ENCODE assay signal across 23 mouse cellular contexts in genomic region chr19:31136316-31136715, GRCm38 (mm10). TPM values are rescaled to one million over a fixed set of nuclear protein-coding genes. Genes with fewer than 3 reads are reported as not detected.
DNase-seq lines count a peak whose midpoint lies in the region; ATAC-seq and TF ChIP-seq lines count a peak whose summit lies in the region.
"Had no signal": no experiment of that assay in that cellular context is flagged by ENCODE, and none has a peak within 500 bp of the region (broad histone marks: within the 10 kb centered on the region; RNA-seq: fewer than 3 reads in every experiment).

No protein-coding gene starts in this region.

- no peak for TF ChIP-seq POLR2A in brain, embryonic 14.5 days (IDR thresholded peaks at IDR 0.05; ENCODE audit: borderline replicate concordance, extremely low read depth, insufficient read depth, insufficient read length, poor library complexity, severe bottlenecking)

- no peak overlapping the region for H3K4me3 ChIP-seq in embryonic facial prominence, embryonic 14.5 days (ENCODE audit: low read depth, low read length)
- H3K4me3 ChIP-seq in embryonic facial prominence, embryonic 10.5 days = no peak overlapping the region
- H3K4me3 ChIP-seq in midbrain, embryonic 10.5 days = no peak overlapping the region
- no peak overlapping the region for H3K4me3 ChIP-seq in midbrain, embryonic 16.5 days (ENCODE audit: low read depth, low read length)
- H3K4me3 ChIP-seq: embryonic facial prominence, embryonic 13.5 days; erythroblast, embryonic 14.5 days; forebrain, embryonic 10.5 days; heart, embryonic 10.5 days had no signal

- no peak for TF ChIP-seq CTCF in brain, embryonic 14.5 days (IDR thresholded peaks at IDR 0.05; ENCODE audit: borderline replicate concordance, extremely low read depth, insufficient read depth, insufficient read length)

- no peak overlapping the region for H3K4me2 ChIP-seq in embryonic facial prominence, embryonic 14.5 days (ENCODE audit: low read depth, low read length)
- H3K4me2 ChIP-seq in midbrain, embryonic 16.5 days (ENCODE audit: low read length) = no peak overlapping the region
- H3K4me2 ChIP-seq: embryonic facial prominence, embryonic 13.5 days; hindbrain, embryonic 14.5 days had no signal

- no peak overlapping the region for H3K27ac ChIP-seq in embryonic facial prominence, embryonic 14.5 days (replicated peaks; ENCODE audit: low read depth, low read length)
- H3K27ac ChIP-seq in embryonic facial prominence, embryonic 10.5 days (replicated peaks) = no peak overlapping the region
- H3K27ac ChIP-seq in midbrain, embryonic 10.5 days (replicated peaks) = no peak overlapping the region
- H3K27ac ChIP-seq in midbrain, embryonic 16.5 days (ENCODE audit: low read length) = no peak overlapping the region
- H3K27ac ChIP-seq: embryonic facial prominence, embryonic 13.5 days; forebrain, embryonic 10.5 days; heart, embryonic 10.5 days; hindbrain, embryonic 14.5 days had no signal

- no peak for ATAC-seq in embryonic facial prominence, embryonic 14.5 days (ENCODE audit: low read depth)
- ATAC-seq in midbrain, embryonic 16.5 days = no peak
- ATAC-seq in cerebellum, adult (ENCODE audit: insufficient number of reproducible peaks, low FRiP score, low TSS enrichment) = no peak
- ATAC-seq: activated CD4-positive, CD25-positive, alpha-beta regulatory T cell, adult 4 months; forebrain, embryonic 16.5 days; intestine, embryonic 16.5 days had no signal

- no peaks in the 10 kb centered on the region for H3K9me3 ChIP-seq in embryonic facial prominence, embryonic 14.5 days (ENCODE audit: control insufficient read depth, low read length)
- H3K9me3 ChIP-seq in embryonic facial prominence, embryonic 10.5 days = no peaks in the 10 kb centered on the region
- no peaks in the 10 kb centered on the region for H3K9me3 ChIP-seq in midbrain, embryonic 10.5 days (replicated peaks)
- no peaks in the 10 kb centered on the region for H3K9me3 ChIP-seq in midbrain, embryonic 16.5 days (replicated peaks; ENCODE audit: control insufficient read depth, low read length, poor library complexity, severe bottlenecking)
- H3K9me3 ChIP-seq: embryonic facial prominence, embryonic 13.5 days; forebrain, embryonic 10.5 days; heart, embryonic 10.5 days had no signal

- DNase-seq in embryonic facial prominence, embryonic 14.5 days (ENCODE audit: low spot score) = peak; percentile 17
- DNase-seq in embryonic facial prominence, embryonic 10.5 days (ENCODE audit: low spot score) = no peak
- peak; percentile 17 for DNase-seq in midbrain, embryonic 10.5 days (ENCODE audit: low spot score)
- DNase-seq in 3T3-L1 (ENCODE audit: low read depth, low spot score) = peak; percentile 79
- DNase-seq in brain, embryonic 14.5 days (ENCODE audit: low read depth) = peak; percentile 29
- no peak for DNase-seq in spleen, postnatal 14 days (ENCODE audit: low spot score in 2 of 2)
- DNase-seq: adrenal gland, postnatal 14 days; cerebellum, adult 2 months; cerebellum, postnatal 10 days; gastrocnemius, postnatal 10 days; heart, adult 18-20 months; heart, postnatal 10 days; heart, postnatal 4 days had no signal

- no peak overlapping the region for H3K9ac ChIP-seq in embryonic facial prominence, embryonic 14.5 days (ENCODE audit: low read depth, low read length)
- H3K9ac ChIP-seq in midbrain, embryonic 16.5 days (ENCODE audit: low read depth, low read length) = no peak overlapping the region
- H3K9ac ChIP-seq: embryonic facial prominence, embryonic 13.5 days; hindbrain, embryonic 14.5 days had no signal

- no peaks in the 10 kb centered on the region for H3K27me3 ChIP-seq in embryonic facial prominence, embryonic 14.5 days (replicated peaks; ENCODE audit: control insufficient read depth, insufficient read depth, low read length)
- H3K27me3 ChIP-seq in embryonic facial prominence, embryonic 10.5 days (replicated peaks; ENCODE audit: low read depth, poor library complexity, severe bottlenecking) = no peaks in the 10 kb centered on the region
- H3K27me3 ChIP-seq in midbrain, embryonic 10.5 days (ENCODE audit: low read depth, poor library complexity, severe bottlenecking) = no peaks in the 10 kb centered on the region
- H3K27me3 ChIP-seq in midbrain, embryonic 16.5 days (ENCODE audit: control insufficient read depth, insufficient read depth, low read depth, low read length) = no peaks in the 10 kb centered on the region
- H3K27me3 ChIP-seq: embryonic facial prominence, embryonic 13.5 days had no signal

- H3K36me3 ChIP-seq in embryonic facial prominence, embryonic 14.5 days (ENCODE audit: control insufficient read depth, insufficient read depth, low read length) = no peaks in the 10 kb centered on the region
- no peaks in the 10 kb centered on the region for H3K36me3 ChIP-seq in embryonic facial prominence, embryonic 10.5 days (replicated peaks)
- no peaks in the 10 kb centered on the region for H3K36me3 ChIP-seq in midbrain, embryonic 10.5 days
- H3K36me3 ChIP-seq in midbrain, embryonic 16.5 days (ENCODE audit: control insufficient read depth, insufficient read depth, low read length) = no peaks in the 10 kb centered on the region
- H3K36me3 ChIP-seq: embryonic facial prominence, embryonic 13.5 days; forebrain, embryonic 10.5 days; heart, embryonic 10.5 days had no signal

- peaks cover 5% of the 10 kb centered on the region; the same call in 1 of the 2 replicates for H3K4me1 ChIP-seq in embryonic facial prominence, embryonic 14.5 days (ENCODE audit: control insufficient read depth, insufficient read depth, low read length)
- H3K4me1 ChIP-seq in embryonic facial prominence, embryonic 10.5 days = peaks cover 3% of the 10 kb centered on the region; the same call in 1 of the 2 replicates
- peaks cover 8% of the 10 kb centered on the region for H3K4me1 ChIP-seq in midbrain, embryonic 10.5 days
- no peaks in the 10 kb centered on the region for H3K4me1 ChIP-seq in midbrain, embryonic 16.5 days (ENCODE audit: control insufficient read depth, insufficient read depth, low read length)
- H3K4me1 ChIP-seq: heart, embryonic 10.5 days had no signal

- WGBS in embryonic facial prominence, embryonic 14.5 days = 14% methylated on average over 2 of the region's 2 CpGs
- WGBS in embryonic facial prominence, embryonic 10.5 days = 10% methylated on average over 2 of the region's 2 CpGs
- WGBS in midbrain, embryonic 10.5 days = 6% methylated on average over 2 of the region's 2 CpGs
- 2% methylated on average over 2 of the region's 2 CpGs for WGBS in midbrain, embryonic 16.5 days

RNA-seq across cellular contexts. Expression of gene Cstf2t, which starts 53.7 kb away (rescaled TPM):
- polyA plus RNA-seq in embryonic facial prominence, embryonic 14.5 days (2014; fragmentation: Nextera tagmentation; extraction: Ambion mirVana) = 33.2 and 39.8 TPM in 2 replicates
- polyA plus RNA-seq in embryonic facial prominence, embryonic 10.5 days (2016; fragmentation: Nextera tagmentation; extraction: Ambion mirVana) = 56.2 and 57.5 TPM in 2 replicates
- 56.6 and 64.8 TPM in 2 replicates for polyA plus RNA-seq in midbrain, embryonic 10.5 days (2016; fragmentation: Nextera tagmentation; extraction: Ambion mirVana)
- polyA plus RNA-seq in midbrain, embryonic 16.5 days (2015; fragmentation: Nextera tagmentation; extraction: Ambion mirVana) = 78.0 and 80.3 TPM in 2 replicates
- polyA plus RNA-seq in brain, embryonic 14.5 days (2012; rRNA removed) = 36.7 and 46.7 TPM in 2 replicates

Comparison
In these comparisons a context has a peak if more than half of its experiments do, and no peak if none do; other contexts are left out.
1. DNase-seq: peak in embryonic facial prominence, embryonic 14.5 days (single experiment), midbrain, embryonic 10.5 days (single experiment), 3T3-L1 (single experiment) and brain, embryonic 14.5 days (single experiment); none in embryonic facial prominence, embryonic 10.5 days (single experiment) and spleen, postnatal 14 days (0 of 2).